Comparison of ENCODE assay signal across 9 mouse cellular contexts in the genomic region with DNA sequence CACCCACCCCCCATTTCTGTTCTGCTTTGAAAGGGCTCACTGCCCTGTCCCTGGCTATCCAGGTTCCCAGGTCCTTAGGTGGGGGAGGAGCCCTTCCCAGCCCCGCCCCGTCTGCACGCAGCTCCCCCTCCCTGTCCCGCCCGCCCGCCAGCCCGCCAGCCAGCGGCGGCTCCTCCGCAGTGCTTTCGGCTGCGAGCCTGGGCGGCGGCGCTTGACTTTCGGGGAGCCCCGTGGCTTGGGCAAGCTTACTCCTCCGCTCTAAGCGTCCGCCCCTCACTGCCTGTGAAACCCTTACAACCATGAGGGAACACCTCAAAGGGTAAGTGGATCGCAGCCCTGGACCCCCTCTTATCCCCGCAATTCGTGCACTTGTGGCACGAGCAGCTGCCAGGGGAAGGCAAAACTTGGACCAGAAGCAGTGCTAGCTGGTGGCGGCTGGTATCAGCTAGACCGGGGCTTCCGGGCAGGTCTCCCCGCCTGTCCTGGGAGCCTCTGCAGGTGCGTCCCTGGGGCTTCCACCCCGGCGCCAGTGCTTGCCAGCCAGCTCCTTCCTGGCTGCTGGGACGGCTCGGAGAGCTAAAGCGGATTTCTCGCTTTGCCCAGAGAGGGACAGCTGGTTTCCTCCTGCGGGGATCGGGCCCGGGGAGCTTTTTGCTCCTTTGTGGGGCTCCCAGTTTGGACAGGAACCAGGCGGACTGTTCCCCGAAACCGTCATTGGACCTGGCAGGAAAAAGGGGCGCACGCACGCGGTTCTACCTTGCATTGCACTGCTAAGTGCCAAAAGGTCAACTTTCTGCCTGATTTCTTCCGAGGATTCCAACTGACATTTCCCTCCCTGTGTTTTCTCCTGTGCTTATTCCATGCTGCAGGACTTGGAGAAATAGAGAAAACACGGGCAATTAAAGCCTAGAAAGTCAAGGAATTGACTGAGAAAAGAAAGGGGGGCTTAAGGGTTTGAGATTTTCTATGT.
DNase-seq lines count a peak whose midpoint lies in the region; ATAC-seq and TF ChIP-seq lines count a peak whose summit lies in the region.
"Had no signal": no experiment of that assay in that cellular context is flagged by ENCODE, and none has a peak within 500 bp of the region (broad histone marks: within the 10 kb centered on the region; RNA-seq: fewer than 3 reads in every experiment).

No protein-coding gene starts in this region.

- peak overlapping the region; percentile 89 for H3K4me3 ChIP-seq in cerebellum, adult 2 months (replicated peaks; ENCODE audit: insufficient read depth, low read depth, low read length)
- H3K4me3 ChIP-seq in forebrain, postnatal 0 days (ENCODE audit: low read depth, low read length), result peak overlapping the region; percentile 45
- H3K4me3 ChIP-seq in layer of hippocampus, adult 2 months, result peak overlapping the region; percentile 68
- peak overlapping the region; percentile 63 for H3K4me3 ChIP-seq in lung, embryonic 16.5 days (ENCODE audit: low read length)

- no peaks in the 10 kb centered on the region for H3K4me1 ChIP-seq in cerebellum, adult 2 months (ENCODE audit: control insufficient read depth, insufficient read depth, low read length)
- H3K4me1 ChIP-seq in forebrain, postnatal 0 days (ENCODE audit: insufficient read depth), result no peaks in the 10 kb centered on the region
- H3K4me1 ChIP-seq in lung, embryonic 16.5 days (replicated peaks; ENCODE audit: control insufficient read depth, insufficient read depth, low read length), result no peaks in the 10 kb centered on the region

- peak overlapping the region; percentile 40; the same call in 1 of the 2 replicates for H3K27ac ChIP-seq in cerebellum, adult 2 months (ENCODE audit: insufficient read depth, low read length)
- H3K27ac ChIP-seq in forebrain, postnatal 0 days (ENCODE audit: low read depth, low read length), result peak overlapping the region; percentile 40; the same call in 1 of the 2 replicates
- H3K27ac ChIP-seq in layer of hippocampus, adult 2 months, result peak overlapping the region; percentile 91
- peak overlapping the region; percentile 76 for H3K27ac ChIP-seq in lung, embryonic 16.5 days (ENCODE audit: low read length)

- H3K36me3 ChIP-seq in forebrain, postnatal 0 days (ENCODE audit: insufficient read depth), result no peaks in the 10 kb centered on the region
- no peaks in the 10 kb centered on the region for H3K36me3 ChIP-seq in lung, embryonic 16.5 days (ENCODE audit: control insufficient read depth, insufficient read depth, low read length)

- H3K9me3 ChIP-seq in forebrain, postnatal 0 days (ENCODE audit: low read length), result no peaks in the 10 kb centered on the region
- no peaks in the 10 kb centered on the region for H3K9me3 ChIP-seq in lung, embryonic 16.5 days (ENCODE audit: control insufficient read depth, low read length)

- peak; percentile 87 for ATAC-seq in forebrain, postnatal 0 days
- peak; percentile 93 for ATAC-seq in lung, embryonic 16.5 days (ENCODE audit: low read depth)
- ATAC-seq: Patski had no signal

- DNase-seq in ES-CJ7 (ENCODE audit: low read depth, low spot score), result peak; percentile 54
- DNase-seq in cerebellum, adult 2 months, result peak; percentile 47 to 59
- DNase-seq in forebrain, postnatal 0 days, result peak; percentile 55
- DNase-seq in heart, postnatal 4 days, result peak; percentile 67
- DNase-seq in layer of hippocampus, adult 2 months (ENCODE audit: low spot score in 2 of 2), result peak; percentile 11 to 47
- DNase-seq in ovary, postnatal 14 days (ENCODE audit: low spot score), result peak; percentile 42
- peak; percentile 10 to 27 for DNase-seq in thymus, postnatal 36 days

- no peaks in the 10 kb centered on the region for H3K27me3 ChIP-seq in cerebellum, adult 2 months (ENCODE audit: control insufficient read depth, insufficient read depth, low read length)
- no peaks in the 10 kb centered on the region for H3K27me3 ChIP-seq in forebrain, postnatal 0 days (ENCODE audit: insufficient read depth, low read length)
- no peaks in the 10 kb centered on the region for H3K27me3 ChIP-seq in lung, embryonic 16.5 days (ENCODE audit: control insufficient read depth, insufficient read depth, low read depth, low read length)

- TF ChIP-seq POLR2A in cerebellum, adult 2 months (IDR thresholded peaks at IDR 0.05; ENCODE audit: borderline replicate concordance, insufficient read depth, low read length), result no peak

- 8% methylated on average over 45 of the region's 47 CpGs for WGBS in cerebellum, adult 2 months
- 22% methylated on average over 47 of the region's 47 CpGs for WGBS in forebrain, postnatal 0 days
- 16% methylated on average over 42 of the region's 47 CpGs for WGBS in lung, embryonic 16.5 days

- H3K4me2 ChIP-seq in forebrain, postnatal 0 days (ENCODE audit: low read depth), result peak overlapping the region; percentile 53
- H3K4me2 ChIP-seq in lung, embryonic 16.5 days (ENCODE audit: low read depth, low read length), result peak overlapping the region; percentile 56

- TF ChIP-seq CTCF in cerebellum, adult 2 months (IDR thresholded peaks at IDR 0.05; ENCODE audit: borderline replicate concordance, insufficient read depth, low read depth, low read length), result no peak
- TF ChIP-seq CTCF in forebrain, postnatal 0 days (IDR thresholded peaks at IDR 0.05; ENCODE audit: low read depth), result no peak
- no peak for TF ChIP-seq CTCF in layer of hippocampus, adult 2 months (conservative IDR thresholded peaks at IDR 0.05)

- peak overlapping the region; percentile 58 for H3K9ac ChIP-seq in forebrain, postnatal 0 days
- peak overlapping the region; percentile 71 for H3K9ac ChIP-seq in lung, embryonic 16.5 days (ENCODE audit: low read length)

Comparison
In these comparisons a context has a peak if more than half of its experiments do, and no peak if none do; other contexts are left out.
1. Peak in every context shown above with its lines: DNase-seq, ATAC-seq, H3K4me3 ChIP-seq and H3K27ac ChIP-seq.
2. H3K27ac ChIP-seq: peak in every context shown above with its lines; median percentile 91 in layer of hippocampus, adult 2 months; 76 in lung, embryonic 16.5 days; 40 in cerebellum, adult 2 months; 40 in forebrain, postnatal 0 days.